Mouse (Mus musculus) neural tube, embryonic 11.5 days (tissue): Measurements from ENCODE around the gene Itpr1. TPM values are rescaled to one million over a fixed set of nuclear protein-coding genes. Genes with fewer than 3 reads are reported as not detected.
A peak's percentile ranks its signal among the peaks of the same experiment; 100 is the strongest.

ENCODE experiments used
- ATAC-seq: fragments of 200-750 bp; cut with Nextera tagmentation; 2 replicates; pipeline ENCODE4 v1.8.0; 2017; ENCODE audit warnings: moderate number of reproducible peaks, mild to moderate bottlenecking, moderate TSS enrichment, moderate library complexity; ENCODE audit not compliant: insufficient read depth, low FRiP score, low TSS enrichment
- DNase-seq: peaks from one replicate; pipeline ENCODE4 v3.0.0-alpha.2; 2015; ENCODE audit warnings: low spot score
- H3K27ac ChIP-seq: fragments of 300-500 bp; sonication (generic); 2 replicates; pipeline ENCODE4 v1.5.1; 2014; ENCODE audit warnings: low read depth, mild to moderate bottlenecking, low read length
- H3K27me3 ChIP-seq: fragments of 300-500 bp; sonication (generic); 2 replicates; pipeline ENCODE4 v1.6.1; 2014; ENCODE audit warnings: mild to moderate bottlenecking, low read length, mixed read lengths; ENCODE audit not compliant: control insufficient read depth, insufficient read depth
- H3K36me3 ChIP-seq: fragments of 300-500 bp; sonication (generic); 2 replicates; pipeline ENCODE4 v1.6.1; 2014; ENCODE audit warnings: mild to moderate bottlenecking, low read length, moderate library complexity, mixed read lengths; ENCODE audit not compliant: control insufficient read depth, insufficient read depth
- H3K4me1 ChIP-seq: fragments of 300-500 bp; sonication (generic); 2 replicates; pipeline ENCODE4 v1.6.1; 2014; ENCODE audit warnings: low read length, mixed read lengths; ENCODE audit not compliant: control insufficient read depth, insufficient read depth
- H3K4me2 ChIP-seq: fragments of 300-500 bp; sonication (generic); 2 replicates; pipeline ENCODE4 v1.6.1; 2014; ENCODE audit warnings: low read depth, mild to moderate bottlenecking, moderate library complexity
- H3K4me3 ChIP-seq: fragments of 300-500 bp; sonication (generic); 2 replicates; pipeline ENCODE4 v1.5.1; 2014; ENCODE audit warnings: low read depth, low read length
- H3K9ac ChIP-seq: fragments of 300-500 bp; sonication (generic); 2 replicates; pipeline ENCODE4 v1.6.1; 2014; ENCODE audit warnings: mild to moderate bottlenecking, low read length
- H3K9me3 ChIP-seq: fragments of 300-500 bp; sonication (generic); 2 replicates; pipeline ENCODE4 v1.6.1; 2016; ENCODE audit warnings: low read length; ENCODE audit not compliant: control insufficient read depth
- WGBS: fragments of 180-500 bp; shearing (Covaris S2); extraction: QIAGEN DNeasy Blood & Tissue Kit; methylation state at CpG from one replicate; pipeline ENCODE4 v1.1.7; 2014; 5-methylcytosine and 5-hydroxymethylcytosine counted together
- polyA plus RNA-seq: library from polyadenylated mRNA; unstranded; fragments of >200 nt; fragmentation: Nextera tagmentation; extraction: Ambion mirVana; gene quantifications from 2 replicates; pipeline ENCODE4 v1.2.1, GENCODE M21; 2014

Itpr1 gene
- polyA plus RNA-seq, 1 experiment from 2014 or later: 8.4 TPM

- Histone ChIP-seq H3K4me3 (no peak overlapping the region), H3K4me2 (no peak overlapping the region), H3K9me3 (no peaks in the 10 kb centered on the region), H3K9ac (no peak overlapping the region), H3K36me3 (no peaks in the 10 kb centered on the region), H3K27ac (no peak overlapping the region), H3K27me3 (no peaks in the 10 kb centered on the region), H3K4me1 (peaks cover 7% of the 10 kb centered on the region)
- ATAC-seq: no peak
- WGBS: 50% methylated on average over 6 of the region's 6 CpGs
- no peak for DNase-seq
Observed at GRCm38 (mm10) chr6:108233070-108233469, 20.2 kb downstream of the Itpr1 start.

DNA sequence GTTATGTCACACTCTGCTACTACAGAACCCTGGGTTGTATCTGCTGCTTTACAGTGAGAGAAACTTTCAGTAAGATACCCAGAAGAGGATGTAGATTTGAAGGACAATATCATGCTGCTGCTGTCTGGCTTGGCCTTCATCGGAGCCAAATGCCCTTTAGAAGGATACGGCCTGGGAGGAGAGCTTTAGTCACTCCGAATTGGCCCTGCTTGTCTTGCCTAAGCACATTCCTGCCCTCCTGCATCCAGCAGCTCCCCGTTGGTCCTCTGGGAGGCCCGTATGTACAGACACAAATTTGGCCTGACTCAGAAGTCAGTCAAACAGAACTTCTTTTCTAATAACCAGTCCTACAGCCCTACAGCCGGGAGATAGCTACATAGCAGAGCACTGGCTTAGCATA, 21.6 kb downstream of the Itpr1 start:
- Histone ChIP-seq H3K27me3 (no peaks in the 10 kb centered on the region), H3K36me3 (no peaks in the 10 kb centered on the region), H3K9ac (no peak overlapping the region), H3K4me1 (peaks cover 7% of the 10 kb centered on the region), H3K27ac (no peak overlapping the region), H3K4me2 (no peak overlapping the region), H3K9me3 (no peaks in the 10 kb centered on the region), H3K4me3 (no peak overlapping the region)
- no peak for DNase-seq
- WGBS: 70% methylated on average over 6 of the region's 6 CpGs
- no peak for ATAC-seq

GRCm38 (mm10) chr6:108235680-108236123, 22.8 kb downstream of the Itpr1 start:
- H3K9me3 ChIP-seq: no peaks in the 10 kb centered on the region
- ATAC-seq (no peak), DNase-seq (peak; percentile 36)
- no peak overlapping the region for H3K4me3 ChIP-seq
- H3K27ac ChIP-seq: no peak overlapping the region
- H3K4me1 ChIP-seq: peaks cover 7% of the 10 kb centered on the region
- 21% methylated on average over 13 of the region's 13 CpGs for WGBS
- H3K36me3 ChIP-seq: no peaks in the 10 kb centered on the region
- H3K9ac ChIP-seq: no peak overlapping the region
- H3K4me2 ChIP-seq: no peak overlapping the region
- no peaks in the 10 kb centered on the region for H3K27me3 ChIP-seq

GRCm38 (mm10) chr6:108236411-108236921, 23.6 kb downstream of the Itpr1 start:
- DNase-seq (no peak), ATAC-seq (no peak)
- no peak overlapping the region for H3K27ac ChIP-seq

DNA sequence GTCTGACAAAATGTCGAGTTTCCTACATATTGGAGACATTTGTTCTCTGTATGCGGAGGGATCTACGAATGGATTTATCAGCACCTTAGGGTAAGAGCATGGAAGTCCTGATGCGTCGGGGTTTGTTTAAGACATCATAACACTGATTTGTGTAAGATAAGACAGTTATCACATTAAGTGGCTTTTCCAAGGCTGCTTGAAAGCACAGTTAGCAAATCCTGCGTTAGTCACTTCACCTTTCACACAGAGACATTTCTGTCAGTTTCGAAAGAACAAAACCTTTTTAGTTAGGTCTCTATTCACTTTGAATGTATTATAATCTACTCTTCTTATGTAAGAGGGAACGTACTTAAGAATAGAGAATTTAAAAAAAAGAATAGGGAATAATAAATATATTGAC, 24.1 kb downstream of the Itpr1 start:
- no peak overlapping the region for H3K4me3 ChIP-seq
- peaks cover 7% of the 10 kb centered on the region for H3K4me1 ChIP-seq
- no peaks in the 10 kb centered on the region for H3K9me3 ChIP-seq
- DNase-seq: no peak
- H3K36me3 ChIP-seq: no peaks in the 10 kb centered on the region
- no peaks in the 10 kb centered on the region for H3K27me3 ChIP-seq
- no peak overlapping the region for H3K9ac ChIP-seq
- no peak overlapping the region for H3K4me2 ChIP-seq
- H3K27ac ChIP-seq: no peak overlapping the region
- WGBS: 91% methylated on average over 8 of the region's 8 CpGs
- no peak for ATAC-seq

More at GRCm38 (mm10) chr6:108236411-108236921, 23.6 kb downstream of the Itpr1 start:
- no peak overlapping the region for H3K9ac ChIP-seq
- H3K4me1 ChIP-seq: peaks cover 7% of the 10 kb centered on the region
- no peak overlapping the region for H3K4me2 ChIP-seq
- 70% methylated on average over 9 of the region's 9 CpGs for WGBS
- no peak overlapping the region for H3K4me3 ChIP-seq
- no peaks in the 10 kb centered on the region for H3K9me3 ChIP-seq
- no peaks in the 10 kb centered on the region for H3K36me3 ChIP-seq
- H3K27me3 ChIP-seq: no peaks in the 10 kb centered on the region

DNA sequence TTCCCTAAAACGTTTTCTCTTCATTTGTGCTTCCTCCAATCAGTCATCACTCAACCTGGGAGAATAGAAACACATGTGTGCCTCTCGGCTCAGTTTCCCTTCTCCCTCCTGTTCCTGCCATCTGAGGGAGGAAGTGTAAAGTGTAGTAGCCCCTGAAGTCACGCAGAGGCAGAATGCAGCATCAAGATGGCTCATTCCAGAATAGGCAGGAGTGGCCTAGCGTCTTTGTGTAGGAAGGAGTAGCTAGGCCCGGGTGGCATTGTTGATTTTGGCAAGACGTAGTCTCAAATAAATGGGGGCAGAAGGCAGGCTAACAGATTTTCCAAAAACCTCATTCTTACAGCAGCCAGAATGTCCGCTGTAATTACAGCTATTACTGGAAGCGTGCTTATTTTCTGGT, 24.7 kb downstream of the Itpr1 start:
- H3K9ac ChIP-seq: no peak overlapping the region
- H3K4me2 ChIP-seq: no peak overlapping the region
- H3K4me3 ChIP-seq: no peak overlapping the region
- H3K27me3 ChIP-seq: no peaks in the 10 kb centered on the region
- DNase-seq: no peak
- WGBS: 70% methylated on average over 8 of the region's 8 CpGs
- H3K4me1 ChIP-seq: peaks cover 7% of the 10 kb centered on the region
- no peaks in the 10 kb centered on the region for H3K36me3 ChIP-seq
- H3K27ac ChIP-seq: no peak overlapping the region
- ATAC-seq: no peak
- H3K9me3 ChIP-seq: no peaks in the 10 kb centered on the region

DNA sequence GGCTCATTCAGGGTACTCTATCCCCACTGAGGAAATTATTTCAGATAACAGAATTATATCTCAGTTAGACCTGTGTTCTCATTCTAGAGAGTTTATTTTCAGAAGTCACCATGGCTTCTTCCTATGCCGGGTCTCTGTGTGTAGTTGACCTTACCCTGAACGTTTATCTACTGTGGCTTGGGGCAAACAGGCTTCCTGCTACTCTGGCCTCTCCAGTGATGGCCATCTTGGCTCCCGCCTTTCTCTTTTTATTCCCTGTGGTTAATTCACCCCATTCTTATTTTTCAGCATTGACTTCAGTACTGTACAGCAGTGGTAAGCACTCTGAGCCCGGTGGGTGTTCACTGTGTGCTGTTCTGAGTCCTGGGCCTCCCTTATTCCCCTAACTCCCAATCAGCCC, 25.1 kb downstream of the Itpr1 start:
- H3K27ac ChIP-seq: no peak overlapping the region
- H3K9ac ChIP-seq: no peak overlapping the region
- H3K9me3 ChIP-seq: no peaks in the 10 kb centered on the region
- peaks cover 7% of the 10 kb centered on the region for H3K4me1 ChIP-seq
- H3K27me3 ChIP-seq: no peaks in the 10 kb centered on the region
- H3K4me3 ChIP-seq: no peak overlapping the region
- no peak for ATAC-seq
- no peak overlapping the region for H3K4me2 ChIP-seq
- DNase-seq: no peak
- H3K36me3 ChIP-seq: no peaks in the 10 kb centered on the region
- 68% methylated on average over 4 of the region's 4 CpGs for WGBS

GRCm38 (mm10) chr6:108239056-108239455, 26.2 kb downstream of the Itpr1 start:
- DNase-seq: no peak
- no peak overlapping the region for H3K27ac ChIP-seq
- no peaks in the 10 kb centered on the region for H3K27me3 ChIP-seq
- WGBS: 55% methylated on average over 4 of the region's 4 CpGs
- no peak for ATAC-seq
- H3K36me3 ChIP-seq: no peaks in the 10 kb centered on the region
- H3K4me2 ChIP-seq: no peak overlapping the region
- H3K4me1 ChIP-seq: peaks cover 7% of the 10 kb centered on the region
- H3K9me3 ChIP-seq: no peaks in the 10 kb centered on the region
- no peak overlapping the region for H3K4me3 ChIP-seq
- no peak overlapping the region for H3K9ac ChIP-seq

- H3K27ac ChIP-seq: no peak overlapping the region
- H3K36me3 ChIP-seq: no peaks in the 10 kb centered on the region
- peaks cover 7% of the 10 kb centered on the region for H3K4me1 ChIP-seq
- H3K4me2 ChIP-seq: no peak overlapping the region
- no peaks in the 10 kb centered on the region for H3K9me3 ChIP-seq
- WGBS: 92% methylated on average over 1 of the region's 1 CpGs
- no peaks in the 10 kb centered on the region for H3K27me3 ChIP-seq
- no peak overlapping the region for H3K4me3 ChIP-seq
- no peak for DNase-seq
- H3K9ac ChIP-seq: no peak overlapping the region
- ATAC-seq: no peak
Observed at GRCm38 (mm10) chr6:108240004-108240403, 27.1 kb downstream of the Itpr1 start.
